Mouse (Mus musculus): ENCODE data around the gene Atp4a.

DNA sequence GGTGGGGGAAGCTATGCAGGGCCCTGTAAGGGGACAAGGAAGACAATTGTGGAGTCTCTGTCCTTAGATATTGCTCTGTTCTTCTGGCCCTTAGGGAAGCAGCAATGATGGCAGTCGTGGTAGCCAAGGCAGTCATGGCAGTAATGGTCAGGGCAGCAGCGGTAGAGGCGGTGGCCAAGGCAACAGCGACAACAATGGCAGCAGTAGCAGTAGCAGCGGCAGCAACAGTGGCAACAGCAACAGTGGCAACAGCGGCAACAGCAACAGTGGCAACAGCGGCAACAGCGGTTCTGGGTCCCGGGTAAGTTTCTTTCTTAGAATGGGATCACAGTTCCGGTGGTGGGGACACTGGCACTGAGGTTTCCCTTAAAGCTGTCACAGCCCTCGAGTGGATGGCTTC, 53.2 kb downstream of the Atp4a start:
- no peak for TF ChIP-seq POLR2A (IDR thresholded peaks at IDR 0.05; ENCODE audit: low read depth, low read length)
- no peak for TF ChIP-seq CTCF (IDR thresholded peaks at IDR 0.05; ENCODE audit: extremely low read depth, insufficient read length, insufficient replicate concordance, low read depth, low read length)

Measured in small intestine, adult 2 months (tissue).